Mouse (Mus musculus): ENCODE results near the gene Xpr1.

Xpr1 gene

DNA sequence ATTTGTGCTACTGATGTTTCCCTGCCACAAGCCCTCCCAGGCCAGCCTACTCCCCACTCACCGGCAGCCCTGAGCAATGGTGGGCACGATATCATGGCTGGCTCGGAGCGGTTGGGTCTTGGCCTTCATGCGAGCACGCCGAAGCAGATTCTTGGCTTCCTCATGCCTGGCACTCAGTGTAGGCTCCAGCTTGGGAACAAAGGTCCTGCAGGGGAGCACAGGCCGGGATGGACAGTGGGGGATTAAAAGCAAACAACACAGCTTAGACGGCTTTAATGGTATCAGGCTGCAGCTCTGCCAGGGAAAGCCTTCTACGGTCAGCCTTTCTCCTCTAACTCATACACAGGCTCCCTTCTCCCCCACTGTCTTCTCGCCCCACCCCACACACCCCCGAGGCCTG lies 184.8 kb downstream of the Xpr1 start:
- no peak for DNase-seq (ENCODE audit: low read depth, low spot score)

DNA sequence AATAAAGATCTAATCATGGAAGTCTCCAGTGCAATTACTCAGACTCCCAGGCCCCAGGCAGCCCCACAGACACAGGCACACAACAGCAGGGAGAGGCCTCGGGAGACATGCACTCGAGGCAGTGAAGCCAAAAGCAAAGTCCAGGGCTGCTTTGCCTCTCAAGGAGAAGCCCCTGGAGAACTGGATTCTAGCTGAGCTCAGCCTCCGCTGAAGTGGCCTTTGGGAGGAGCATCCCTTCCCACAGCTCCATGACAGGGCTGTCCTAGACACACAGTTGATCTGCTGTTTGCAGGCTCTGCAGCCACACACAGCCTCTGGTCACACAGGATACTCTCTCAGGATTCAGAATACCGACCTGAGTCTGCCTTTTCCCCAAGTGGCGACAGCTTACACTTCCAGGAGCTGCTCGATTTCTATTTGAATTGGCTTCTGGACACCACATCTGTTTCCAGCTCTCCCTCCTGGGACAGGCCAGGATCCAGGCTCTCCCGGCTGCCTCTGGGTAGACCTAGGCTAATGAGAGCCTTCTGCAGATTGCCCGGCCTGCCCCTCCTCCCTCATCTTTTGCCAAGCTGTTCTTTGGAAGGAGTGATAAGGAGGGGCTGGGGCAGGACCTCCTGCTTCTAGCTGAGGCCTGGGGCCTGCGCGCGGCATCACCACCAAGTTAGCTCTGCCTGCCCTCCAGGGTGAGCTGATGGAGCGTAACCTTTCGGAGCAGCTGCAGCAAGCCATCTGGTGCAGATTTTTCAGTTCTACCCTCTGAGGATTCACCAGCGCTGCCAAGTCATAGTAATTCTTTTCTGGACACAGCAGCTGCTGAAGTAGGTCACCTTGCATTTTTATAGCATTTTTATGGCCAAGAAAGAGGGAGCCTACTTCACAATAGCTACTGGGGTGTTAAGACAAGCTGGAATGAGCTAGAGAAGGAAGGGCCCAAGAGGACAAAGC lies 187.5 kb downstream of the Xpr1 start:
- no peak for DNase-seq (ENCODE audit: low read depth, low spot score)

All from R1 (cell line).